Mouse (Mus musculus) Muller cell, postnatal 12 days (primary cell): ENCODE data around the gene Atp6v0b.

Experiments
- DNase-seq: peaks from one replicate; pipeline ENCODE4 v3.0.0-alpha.2; 2015; ENCODE audit errors: inconsistent ontology term

The Atp6v0b gene

DNA sequence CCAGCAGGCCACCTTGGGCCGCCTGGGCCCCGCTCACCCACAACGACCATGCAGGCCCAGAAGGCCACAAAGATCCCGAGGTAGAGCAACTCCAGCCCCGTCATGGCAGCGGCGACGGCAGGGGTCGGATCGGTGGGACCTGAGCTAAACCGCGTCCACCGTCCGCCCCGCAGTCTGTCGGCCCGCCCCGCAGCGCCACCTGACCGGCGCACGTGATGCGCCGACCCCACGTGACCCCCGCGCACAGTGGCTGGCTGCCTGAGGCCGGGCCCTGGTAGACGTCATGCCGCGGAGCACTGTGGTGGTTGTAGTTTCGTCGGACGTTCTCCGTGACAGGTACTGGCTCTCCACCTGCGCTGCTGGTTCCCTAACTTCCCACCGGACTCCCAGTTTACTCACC, at the start of gene Atp6v0b:
Gene Atp6v0b, minus strand, starts transcription at position 201 of the 400 bp plus-strand sequence.
- peak; percentile 93 for DNase-seq

DNA sequence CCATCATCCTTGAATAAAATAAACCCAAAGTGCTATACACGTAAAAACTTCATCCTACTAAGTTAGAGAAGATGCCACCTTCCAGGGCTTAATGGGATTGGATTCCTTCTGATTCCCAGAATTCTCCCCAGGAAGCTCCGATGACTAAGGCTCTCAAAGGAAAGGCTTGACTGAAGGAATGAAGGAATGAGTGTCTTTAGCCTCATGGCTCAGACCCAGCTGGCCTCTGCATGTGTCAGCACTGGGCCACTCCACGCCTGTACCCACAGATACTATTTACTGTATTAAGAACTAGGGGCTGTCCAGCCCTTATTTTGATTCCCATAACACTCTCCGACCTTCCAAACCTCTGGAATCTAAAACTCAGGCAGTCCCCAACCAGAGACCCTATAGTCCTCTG, 46.9 kb upstream of the Atp6v0b start:
- peak; percentile 46 for DNase-seq

DNA sequence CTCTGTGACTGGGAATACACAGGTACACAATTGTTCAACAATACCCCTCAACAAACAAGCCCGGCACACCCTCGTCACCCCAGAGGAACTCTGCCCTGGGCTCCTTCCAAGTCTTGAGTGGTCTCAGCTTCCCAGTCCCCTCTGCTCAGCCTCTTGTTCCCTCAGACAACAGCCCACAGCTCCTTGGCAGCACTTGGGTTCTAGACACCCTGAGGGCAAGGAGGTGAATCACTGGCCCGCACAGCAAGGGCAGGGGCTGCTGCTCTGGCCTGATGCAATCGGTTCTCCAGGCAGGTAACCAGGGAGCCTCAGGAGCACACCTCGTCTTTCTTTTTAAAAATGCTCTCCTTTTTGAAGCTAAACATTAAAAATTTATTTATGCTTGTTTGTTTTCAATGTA, 46.1 kb upstream of the Atp6v0b start:
- no peak for DNase-seq

GRCm38 (mm10) chr4:117929391-117929881, 42.3 kb upstream of the Atp6v0b start, which contains the start of gene Artn:
TSS of gene Artn (minus strand) at chr4:117929763.
- DNase-seq = peak; percentile 71

GRCm38 (mm10) chr4:117928699-117929241, 41.6 kb upstream of the Atp6v0b start:
- peak; percentile 75 for DNase-seq

DNA sequence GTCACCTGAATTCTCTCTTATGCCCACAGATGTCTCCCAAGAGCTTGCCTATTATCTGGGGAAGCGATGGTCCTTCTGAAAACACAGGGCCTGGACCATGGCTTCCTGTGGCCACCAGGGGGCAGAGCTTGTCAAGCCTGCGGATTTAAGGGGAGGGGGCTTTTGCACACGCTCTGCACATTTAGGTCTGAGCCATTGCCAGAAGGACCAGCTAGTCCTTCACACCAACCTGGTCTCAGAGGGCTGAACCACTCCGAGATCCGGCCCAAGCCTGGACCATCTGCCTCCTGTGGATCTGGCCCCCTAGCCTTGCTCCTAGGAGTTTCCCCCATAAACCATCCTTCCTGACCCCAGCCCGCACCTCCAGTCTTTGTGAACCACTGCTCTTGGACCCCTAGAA, 41.1 kb upstream of the Atp6v0b start:
- DNase-seq = peak; percentile 26

DNA sequence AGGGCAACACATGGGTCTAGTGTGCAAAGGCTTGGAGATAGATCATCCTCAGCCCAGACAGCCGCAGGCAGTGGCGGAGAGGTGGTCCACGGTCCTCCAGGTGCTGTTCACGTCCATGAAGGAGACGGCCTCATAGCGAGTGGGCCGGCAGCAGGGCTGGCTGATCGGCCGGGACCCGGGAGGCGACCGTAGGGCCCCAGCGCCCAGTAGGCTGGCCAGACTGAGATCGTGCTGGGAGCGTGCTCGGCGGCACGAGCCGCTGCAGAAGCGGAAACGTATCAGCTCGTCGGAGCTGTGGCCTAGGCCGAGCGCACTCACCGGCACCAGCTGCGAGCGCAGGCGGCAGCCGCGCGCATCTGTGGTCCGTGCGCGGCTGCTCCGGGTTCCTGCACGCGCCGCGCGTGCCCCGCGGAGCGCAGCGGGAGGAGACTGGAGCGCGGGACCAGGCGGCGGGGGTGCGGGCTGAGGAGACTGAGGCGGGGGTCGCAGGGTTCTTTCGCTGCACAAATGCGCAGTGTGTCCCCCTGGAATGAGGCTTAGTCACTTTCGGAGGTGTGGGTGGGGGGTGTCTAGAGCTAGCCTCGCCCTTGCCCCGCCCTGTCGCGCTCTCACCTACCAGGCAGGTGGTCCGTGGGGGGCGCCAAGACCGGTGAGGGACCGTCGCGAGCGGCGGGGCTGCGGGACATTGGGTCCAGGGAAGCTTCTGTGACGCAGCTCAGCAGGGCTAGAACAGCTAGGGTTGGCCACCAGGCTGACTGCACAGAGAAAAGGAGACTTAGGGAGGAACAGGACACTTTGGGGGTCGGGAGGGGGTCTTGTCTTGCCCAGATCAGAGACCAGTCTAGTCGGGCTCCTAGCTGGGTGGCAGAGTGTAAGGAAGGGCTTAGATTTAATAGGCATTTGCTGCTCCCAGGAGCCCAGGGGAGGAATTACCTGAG, 39.7 kb upstream of the Atp6v0b start:
- DNase-seq = peak; percentile 40

DNA sequence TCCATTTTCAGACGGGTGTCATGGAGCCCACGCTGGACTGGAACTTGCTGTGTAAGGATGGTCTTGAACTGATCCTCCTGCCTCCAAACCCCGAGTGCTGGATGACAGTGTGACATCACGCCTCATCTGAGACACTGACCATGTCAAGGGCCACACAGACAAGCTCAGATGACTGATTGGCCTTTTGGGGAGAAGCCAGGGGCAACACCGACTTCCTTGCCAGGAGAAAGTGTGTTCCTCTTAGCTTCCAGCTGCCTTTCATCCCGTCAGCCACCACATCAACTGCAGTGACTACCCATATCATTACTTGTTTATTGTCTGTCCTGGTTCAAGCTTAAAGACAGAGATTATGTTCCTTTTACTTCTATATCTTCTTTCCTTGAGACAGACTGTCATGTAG, 37.8 kb upstream of the Atp6v0b start:
- DNase-seq = no peak

DNA sequence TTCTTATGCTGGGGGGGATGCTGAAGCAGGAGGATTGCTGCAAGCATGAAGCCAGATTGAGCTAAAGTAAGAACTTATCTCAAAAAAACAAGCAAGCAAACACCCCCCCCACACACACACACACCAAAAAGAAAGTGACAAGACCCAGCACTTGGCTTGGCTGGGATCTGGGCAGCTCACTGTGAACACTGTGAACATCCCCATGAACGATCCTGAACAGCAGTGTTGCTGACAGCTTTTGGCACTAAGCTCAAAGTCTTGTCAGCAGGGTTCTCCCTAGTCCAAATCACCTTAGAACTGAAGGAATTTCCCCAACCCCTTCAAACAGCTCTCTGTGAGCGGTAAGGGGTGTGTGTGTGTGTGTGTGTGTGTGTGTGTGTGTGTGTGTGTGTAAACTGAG, 36.3 kb upstream of the Atp6v0b start:
- DNase-seq = no peak

DNA sequence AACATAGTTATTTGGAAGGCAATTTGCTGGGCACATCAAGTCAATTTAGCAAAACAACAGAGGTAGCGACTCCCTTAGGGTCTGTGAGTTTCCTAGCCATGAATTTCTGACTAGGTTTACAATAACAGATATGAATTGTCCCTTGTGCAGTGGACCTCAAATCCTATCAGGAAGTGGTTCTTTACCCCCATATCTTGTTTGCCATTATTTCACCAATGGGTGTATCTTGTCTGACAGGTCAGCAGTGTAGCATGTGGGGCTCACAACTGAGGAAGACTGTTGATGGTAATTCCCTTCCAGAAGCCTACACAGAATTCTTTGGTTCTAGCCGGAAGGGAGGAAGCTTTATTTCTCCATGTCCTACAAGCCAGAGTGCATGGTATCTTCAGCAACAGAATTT, 34.2 kb upstream of the Atp6v0b start:
- no peak for DNase-seq

GRCm38 (mm10) chr4:117918762-117919161, 31.6 kb upstream of the Atp6v0b start:
- no peak for DNase-seq

GRCm38 (mm10) chr4:117918261-117918660, 31.1 kb upstream of the Atp6v0b start:
- DNase-seq = no peak

DNA sequence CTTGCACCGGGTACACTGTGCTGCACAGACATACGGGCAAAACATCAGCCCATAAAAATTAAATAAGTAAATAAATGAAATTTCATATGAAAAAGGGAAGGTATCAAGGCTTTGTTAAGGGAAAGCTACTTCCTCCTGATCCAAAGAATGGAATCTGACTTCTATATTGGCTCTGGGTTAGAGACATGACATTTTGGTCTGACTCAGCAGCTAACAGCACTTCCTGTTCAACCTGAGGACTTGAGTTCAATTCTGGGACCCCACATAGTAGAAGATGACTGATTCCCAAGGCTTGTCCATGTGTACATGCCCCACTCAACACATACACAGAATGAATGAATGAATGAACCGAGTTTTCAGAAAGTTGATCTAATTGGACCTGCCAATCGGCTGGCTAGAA, 30.7 kb upstream of the Atp6v0b start:
- DNase-seq = no peak

- DNase-seq = no peak
Measured at GRCm38 (mm10) chr4:117917402-117917801, 30.3 kb upstream of the Atp6v0b start.

- no peak for DNase-seq
Measured at GRCm38 (mm10) chr4:117916386-117916785, 29.3 kb upstream of the Atp6v0b start.

DNA sequence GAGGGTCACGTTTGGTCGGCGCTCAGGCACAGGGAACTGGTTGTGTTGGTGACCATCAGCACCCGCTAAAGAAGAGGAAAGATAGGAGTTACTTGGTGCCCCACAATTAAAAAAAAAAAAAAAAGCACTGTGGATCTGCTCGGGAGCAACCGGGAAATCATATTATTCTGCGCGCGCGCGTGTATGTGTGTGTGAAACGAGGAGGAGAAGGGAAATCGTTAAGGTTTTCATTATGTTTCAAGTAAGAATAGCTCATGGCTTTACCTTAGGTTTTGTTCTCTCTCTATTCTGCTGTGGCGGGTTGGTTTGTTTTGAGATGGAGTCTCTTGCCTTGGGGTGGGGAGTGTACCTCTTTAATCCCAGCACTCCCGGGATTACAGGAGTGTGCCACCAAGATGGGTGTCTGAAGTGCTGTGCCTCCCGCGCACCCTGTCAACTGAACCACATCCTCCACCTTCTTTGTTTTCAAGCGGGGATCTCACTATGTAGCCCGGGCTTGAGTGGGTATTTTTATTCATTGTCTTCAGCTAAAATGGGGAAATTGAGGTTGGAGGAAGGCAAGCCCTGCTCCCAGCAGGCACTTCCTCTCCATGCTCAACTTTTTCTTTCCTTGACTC, 28.5 kb upstream of the Atp6v0b start:
- DNase-seq = no peak

DNA sequence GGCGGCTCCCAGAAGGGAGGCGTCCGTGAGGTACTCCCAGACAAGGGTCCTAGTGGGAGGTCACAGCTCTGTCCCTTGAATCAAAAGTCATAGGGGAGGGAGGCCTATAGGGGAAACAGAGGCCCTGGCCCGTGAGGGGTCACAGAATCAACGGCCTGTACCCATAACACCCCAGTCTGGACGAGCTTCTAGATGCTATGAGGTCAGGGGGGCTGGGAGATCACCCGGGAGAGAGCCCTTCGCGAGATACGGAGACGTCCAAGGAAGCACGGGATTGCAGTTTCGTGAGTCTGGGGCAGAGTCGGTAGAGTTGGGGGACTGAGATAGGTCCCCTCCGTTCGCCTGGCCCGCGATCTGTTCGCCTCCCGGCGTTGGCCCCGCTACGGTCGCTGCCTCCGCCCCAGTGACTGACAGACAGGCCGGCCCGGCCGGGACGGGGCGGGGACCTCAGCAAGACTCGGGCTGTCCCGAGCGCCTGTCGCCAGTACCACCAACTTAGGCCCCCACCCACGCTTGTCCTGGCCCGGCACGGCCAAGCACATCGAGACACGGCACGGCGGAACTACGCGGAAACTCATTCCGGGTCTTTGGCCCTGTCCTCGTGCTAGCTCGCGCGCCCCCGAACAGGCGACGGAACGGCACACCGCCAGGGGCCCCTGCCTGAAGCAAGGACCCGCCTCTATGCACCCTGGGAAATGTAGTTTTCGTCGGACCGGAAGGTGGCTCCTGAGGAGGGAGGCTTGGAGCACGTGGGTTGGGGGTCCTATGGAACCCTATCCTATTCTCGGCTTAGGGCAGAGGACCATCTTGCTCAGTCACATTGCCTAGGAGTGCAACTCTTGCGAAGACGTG, 27.7 kb upstream of the Atp6v0b start, which contains the start of gene Ipo13:
Gene Ipo13, minus strand, starts transcription at position 409 of the 852 bp plus-strand sequence.
- DNase-seq = peak; percentile 95

DNA sequence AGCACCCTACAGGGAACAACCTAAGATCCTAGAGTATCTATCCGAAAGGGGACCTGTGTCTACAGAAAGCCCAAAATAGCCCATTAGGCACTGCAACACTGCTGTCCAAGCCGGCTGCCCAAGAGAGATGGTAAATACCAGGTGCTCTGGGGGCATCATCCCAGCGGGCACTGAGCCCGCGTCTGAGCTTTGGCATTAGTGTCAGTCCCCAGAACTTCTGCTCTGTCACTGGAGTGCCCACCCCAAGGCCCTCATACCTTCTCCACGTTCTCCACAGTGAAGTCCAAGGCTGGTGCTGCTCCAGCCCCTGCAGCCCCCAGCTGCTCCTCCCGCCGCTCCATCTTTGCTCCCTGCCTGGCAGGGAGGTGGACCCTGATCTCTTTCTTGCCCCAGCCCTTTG, 26.9 kb upstream of the Atp6v0b start:
- no peak for DNase-seq

- peak; percentile 74 for DNase-seq
Measured at GRCm38 (mm10) chr4:117913421-117913820, 26.3 kb upstream of the Atp6v0b start.

DNA sequence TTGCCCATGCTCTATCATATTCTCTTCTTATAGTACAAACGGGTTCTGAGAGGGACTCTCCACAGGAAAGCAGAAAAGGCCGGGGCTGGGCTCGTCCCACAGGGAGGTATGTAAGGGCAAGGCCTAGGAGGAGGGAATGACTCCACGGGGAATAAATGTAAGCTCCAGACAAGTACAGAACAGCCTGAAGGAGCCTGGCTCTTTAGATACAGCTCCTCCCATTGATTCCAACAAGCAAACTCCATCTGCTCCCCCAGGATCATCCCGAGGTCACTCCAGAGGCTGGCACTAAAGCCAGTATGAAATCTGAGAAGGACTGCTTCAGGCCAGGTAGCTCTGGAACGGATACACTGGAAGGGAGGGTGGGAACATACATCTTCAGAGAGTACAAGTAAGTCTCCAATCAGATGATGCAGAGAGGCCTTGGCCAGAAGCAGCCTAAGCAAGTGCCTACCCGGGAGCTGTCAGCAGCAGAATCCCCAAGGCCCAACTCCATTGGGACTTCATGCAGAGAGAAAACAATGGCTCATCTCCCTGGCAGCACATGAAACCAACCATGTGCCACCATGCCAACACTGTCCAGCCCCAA, 25.6 kb upstream of the Atp6v0b start:
- DNase-seq = no peak

GRCm38 (mm10) chr4:117912131-117912561, 25.0 kb upstream of the Atp6v0b start:
- no peak for DNase-seq
